Mouse (Mus musculus) liver, embryonic 13.5 days (tissue): ENCODE data around the gene Cacng2. TPM values are rescaled to one million over a fixed set of nuclear protein-coding genes. Genes with fewer than 3 reads are reported as not detected.

ENCODE experiments used
- ATAC-seq: fragments of 200-750 bp; cut with Nextera tagmentation; 2 replicates; pipeline ENCODE4 v1.8.0; 2017; ENCODE audit warnings: low read depth, mild to moderate bottlenecking, moderate number of reproducible peaks, moderate library complexity
- DNase-seq: peaks from one replicate; pipeline ENCODE4 v3.0.0; 2022
- H3K27ac ChIP-seq: fragments of 300-500 bp; sonication (generic); 2 replicates; pipeline ENCODE4 v1.5.1; 2015; ENCODE audit warnings: moderate library complexity, mild to moderate bottlenecking, inconsistent platforms
- H3K27me3 ChIP-seq: fragments of 300-500 bp; sonication (generic); 2 replicates; pipeline ENCODE4 v1.6.1; 2015; ENCODE audit warnings: mild to moderate bottlenecking, inconsistent platforms
- H3K36me3 ChIP-seq: fragments of 300-500 bp; sonication (generic); 2 replicates; pipeline ENCODE4 v1.6.1; 2015; ENCODE audit warnings: mild to moderate bottlenecking, inconsistent platforms
- H3K4me1 ChIP-seq: fragments of 300-500 bp; sonication (generic); replicated peaks from 2 replicates; pipeline ENCODE4 v1.6.1; 2015; ENCODE audit warnings: inconsistent platforms
- H3K4me2 ChIP-seq: fragments of 300-500 bp; sonication (generic); 2 replicates; pipeline ENCODE4 v1.6.1; 2015; ENCODE audit warnings: inconsistent platforms, mild to moderate bottlenecking, moderate library complexity
- H3K4me3 ChIP-seq: fragments of 300-500 bp; sonication (generic); replicated peaks from 2 replicates; pipeline ENCODE4 v1.5.1; 2015; ENCODE audit warnings: mild to moderate bottlenecking, inconsistent platforms
- H3K9ac ChIP-seq: fragments of 300-500 bp; sonication (generic); 2 replicates; pipeline ENCODE4 v1.6.1; 2015; ENCODE audit warnings: mild to moderate bottlenecking, inconsistent platforms
- H3K9me3 ChIP-seq: fragments of 300-500 bp; sonication (generic); replicated peaks from 2 replicates; pipeline ENCODE4 v1.6.1; 2016; ENCODE audit warnings: inconsistent platforms
- WGBS: fragments of 180-500 bp; shearing (Covaris S2); methylation state at CpG from one replicate; pipeline ENCODE4 v1.1.7; 2015; ENCODE audit not compliant: insufficient replicate concordance; 5-methylcytosine and 5-hydroxymethylcytosine counted together
- polyA plus RNA-seq: library from polyadenylated mRNA; unstranded; fragments of >200 nt; fragmentation: Nextera tagmentation; extraction: Ambion mirVana; gene quantifications from 2 replicates; pipeline ENCODE4 v1.2.1, GENCODE M21; 2015

Gene Cacng2
- polyA plus RNA-seq, 1 experiment from 2014 or later, result not detected

GRCm38 (mm10) chr15:77969940-77970469 is 149.8 kb downstream of the Cacng2 start:
- H3K9ac ChIP-seq, result peak overlapping the region; percentile 92
- no peaks in the 10 kb centered on the region for H3K27me3 ChIP-seq
- ATAC-seq, result no peak
- DNase-seq, result peak; percentile 13
- H3K4me2 ChIP-seq, result peak overlapping the region; percentile 82
- under 1% methylated on average over 15 of the region's 15 CpGs for WGBS
- H3K27ac ChIP-seq, result peak overlapping the region; percentile 96
- peaks cover 43% of the 10 kb centered on the region for H3K36me3 ChIP-seq
- H3K4me1 ChIP-seq, result peaks cover 85% of the 10 kb centered on the region
- peak overlapping the region; percentile 82 for H3K4me3 ChIP-seq
- H3K9me3 ChIP-seq, result no peaks in the 10 kb centered on the region

- Histone ChIP-seq H3K9ac (peak overlapping the region; percentile 53), H3K4me3 (no peak overlapping the region), H3K27ac (peak overlapping the region; percentile 96), H3K4me2 (peak overlapping the region; percentile 34), H3K4me1 (peaks cover 59% of the 10 kb centered on the region), H3K9me3 (no peaks in the 10 kb centered on the region), H3K36me3 (peaks cover 92% of the 10 kb centered on the region), H3K27me3 (no peaks in the 10 kb centered on the region)
- 39% methylated on average over 9 of the region's 9 CpGs for WGBS
- DNase-seq (peak; percentile 70), ATAC-seq (peak; percentile 90)
Measured at GRCm38 (mm10) chr15:77965117-77965528, 154.7 kb downstream of the Cacng2 start.

- Histone ChIP-seq H3K4me3 (no peak overlapping the region), H3K27ac (peak overlapping the region; percentile 18; the same call in 1 of the 2 replicates), H3K9ac (no peak overlapping the region), H3K9me3 (no peaks in the 10 kb centered on the region), H3K4me1 (peaks cover 55% of the 10 kb centered on the region), H3K36me3 (peaks cover 96% of the 10 kb centered on the region), H3K4me2 (no peak overlapping the region), H3K27me3 (no peaks in the 10 kb centered on the region)
- ATAC-seq, result no peak
- no peak for DNase-seq
- WGBS, result 92% methylated on average over 5 of the region's 5 CpGs
Measured at GRCm38 (mm10) chr15:77962447-77962846, 157.4 kb downstream of the Cacng2 start.

GRCm38 (mm10) chr15:77960693-77961092 is 159.1 kb downstream of the Cacng2 start:
- Histone ChIP-seq H3K27me3 (peaks cover 17% of the 10 kb centered on the region), H3K4me2 (no peak overlapping the region), H3K4me1 (peaks cover 55% of the 10 kb centered on the region), H3K4me3 (no peak overlapping the region), H3K36me3 (peaks cover 78% of the 10 kb centered on the region), H3K9ac (no peak overlapping the region), H3K9me3 (no peaks in the 10 kb centered on the region), H3K27ac (no peak overlapping the region)
- WGBS, result 81% methylated on average over 6 of the region's 6 CpGs
- DNase-seq, result no peak
- no peak for ATAC-seq

- Histone ChIP-seq H3K36me3 (peaks cover 52% of the 10 kb centered on the region), H3K4me2 (no peak overlapping the region), H3K9me3 (no peaks in the 10 kb centered on the region), H3K4me3 (no peak overlapping the region), H3K4me1 (peaks cover 39% of the 10 kb centered on the region), H3K9ac (no peak overlapping the region), H3K27me3 (peaks cover 41% of the 10 kb centered on the region), H3K27ac (no peak overlapping the region; the same call in 1 of the 2 replicates)
- DNase-seq (no peak), ATAC-seq (no peak)
- WGBS, result 52% methylated on average over 3 of the region's 3 CpGs
Measured at GRCm38 (mm10) chr15:77958071-77958470, 161.8 kb downstream of the Cacng2 start.

- ATAC-seq, result no peak
Measured at GRCm38 (mm10) chr15:77957625-77958024, 162.2 kb downstream of the Cacng2 start.

GRCm38 (mm10) chr15:77956404-77956901 is 163.4 kb downstream of the Cacng2 start, which contains the start of gene Foxred2:
Gene Foxred2 (minus strand): TSS chr15:77956722.
- Histone ChIP-seq H3K27me3 (peaks cover 46% of the 10 kb centered on the region), H3K27ac (no peak within 1 kb of the TSS), H3K4me2 (peak within 1 kb of the TSS; percentile 76), H3K9ac (peak within 1 kb of the TSS; percentile 53), H3K9me3 (no peaks in the 10 kb centered on the region), H3K36me3 (peaks cover 36% of the 10 kb centered on the region), H3K4me1 (peaks cover 39% of the 10 kb centered on the region), H3K4me3 (peak within 1 kb of the TSS; percentile 55)
- DNase-seq (peak; percentile 68), ATAC-seq (peak; percentile 85)
- WGBS, result under 1% methylated on average over 39 of the region's 39 CpGs

More at GRCm38 (mm10) chr15:77957625-77958024, 162.2 kb downstream of the Cacng2 start:
- H3K27me3 ChIP-seq, result peaks cover 45% of the 10 kb centered on the region
- 45% methylated on average over 5 of the region's 5 CpGs for WGBS
- no peak overlapping the region for H3K4me3 ChIP-seq
- H3K27ac ChIP-seq, result no peak overlapping the region
- H3K4me1 ChIP-seq, result peaks cover 39% of the 10 kb centered on the region
- H3K36me3 ChIP-seq, result peaks cover 47% of the 10 kb centered on the region
- H3K9me3 ChIP-seq, result no peaks in the 10 kb centered on the region
- no peak for DNase-seq
- no peak overlapping the region for H3K9ac ChIP-seq
- H3K4me2 ChIP-seq, result no peak overlapping the region

GRCm38 (mm10) chr15:77955440-77956403 is 164.1 kb downstream of the Cacng2 start:
- WGBS, result 12% methylated on average over 52 of the region's 52 CpGs
- peak overlapping the region; percentile 53 for H3K9ac ChIP-seq
- peaks cover 28% of the 10 kb centered on the region for H3K36me3 ChIP-seq
- peak overlapping the region; percentile 76 for H3K4me2 ChIP-seq
- peak overlapping the region; percentile 55 for H3K4me3 ChIP-seq
- no peaks in the 10 kb centered on the region for H3K9me3 ChIP-seq
- DNase-seq (no peak), ATAC-seq (0 out of 2 replicates have a peak, but pooled peaks have one; percentile 10)
- H3K27ac ChIP-seq, result no peak overlapping the region
- peaks cover 39% of the 10 kb centered on the region for H3K4me1 ChIP-seq
- H3K27me3 ChIP-seq, result peaks cover 46% of the 10 kb centered on the region

GRCm38 (mm10) chr15:77954362-77954761 is 165.5 kb downstream of the Cacng2 start:
- no peak for DNase-seq
- WGBS, result 76% methylated on average over 2 of the region's 2 CpGs
- Histone ChIP-seq H3K4me1 (peaks cover 39% of the 10 kb centered on the region), H3K4me3 (no peak overlapping the region), H3K9me3 (no peaks in the 10 kb centered on the region), H3K27ac (no peak overlapping the region), H3K27me3 (peaks cover 46% of the 10 kb centered on the region), H3K9ac (no peak overlapping the region), H3K36me3 (peaks cover 15% of the 10 kb centered on the region), H3K4me2 (no peak overlapping the region)
- ATAC-seq, result no peak

GRCm38 (mm10) chr15:77952921-77953320 is 166.9 kb downstream of the Cacng2 start:
- H3K9me3 ChIP-seq, result no peaks in the 10 kb centered on the region
- H3K27me3 ChIP-seq, result peaks cover 49% of the 10 kb centered on the region
- peaks cover under 1% of the 10 kb centered on the region; the same call in 1 of the 2 replicates for H3K36me3 ChIP-seq
- ATAC-seq (no peak), DNase-seq (no peak)
- 79% methylated on average over 3 of the region's 3 CpGs for WGBS
- H3K9ac ChIP-seq, result no peak overlapping the region
- H3K4me1 ChIP-seq, result peaks cover 26% of the 10 kb centered on the region
- no peak overlapping the region for H3K4me3 ChIP-seq
- H3K27ac ChIP-seq, result no peak overlapping the region
- no peak overlapping the region for H3K4me2 ChIP-seq

- H3K36me3 ChIP-seq, result no peaks in the 10 kb centered on the region; the same call in 1 of the 2 replicates
- no peak overlapping the region for H3K4me3 ChIP-seq
- no peak for ATAC-seq
- no peak overlapping the region for H3K4me2 ChIP-seq
- H3K9ac ChIP-seq, result no peak overlapping the region
- no peaks in the 10 kb centered on the region for H3K9me3 ChIP-seq
- no peak for DNase-seq
- WGBS, result 72% methylated on average over 7 of the region's 7 CpGs
- no peaks in the 10 kb centered on the region; the same call in 1 of the 2 replicates for H3K4me1 ChIP-seq
- peaks cover 18% of the 10 kb centered on the region for H3K27me3 ChIP-seq
- H3K27ac ChIP-seq, result no peak overlapping the region
Measured at GRCm38 (mm10) chr15:77949061-77949460, 170.8 kb downstream of the Cacng2 start.
